Mouse (Mus musculus): ENCODE results near the gene Mical2. TPM values are rescaled to one million over a fixed set of nuclear protein-coding genes. Genes with fewer than 3 reads are reported as not detected.

The Mical2 gene
- total and polyA plus RNA-seq, 3 experiments, result not detected

GRCm38 (mm10) chr7:112336769-112337168 lies 111.1 kb downstream of the Mical2 start:
- Histone ChIP-seq H3K9ac (ENCODE audit: control insufficient read depth, low read depth, low read length, poor library complexity, severe bottlenecking) (no peak overlapping the region), H3K4me1 (ENCODE audit: control insufficient read depth in 1 of 2, insufficient read depth in 2 of 2, low read length in 2 of 2) (no peaks in the 10 kb centered on the region), H3K4me3 (ENCODE audit: control insufficient read depth in 1 of 2, insufficient read depth in 1 of 2, low read depth in 2 of 2, low read length in 2 of 2) (no peak overlapping the region), H3K9me3 (replicated peaks; ENCODE audit: insufficient read depth, low read length) (no peaks in the 10 kb centered on the region), H3K27ac (ENCODE audit: control insufficient read depth, low read depth, low read length) (no peak overlapping the region), H3K79me2 (ENCODE audit: control insufficient read depth, insufficient read depth, low read length, poor library complexity) (no peaks in the 10 kb centered on the region), H3K36me3 (ENCODE audit: control insufficient read depth in 1 of 2, insufficient read depth in 2 of 2, low read length in 2 of 2) (no peaks in the 10 kb centered on the region), H3K27me3 (ENCODE audit: control insufficient read depth in 1 of 2, insufficient read depth in 2 of 2, low read length in 2 of 2) (no peaks in the 10 kb centered on the region)
- DNase-seq (ENCODE audit: low read depth, low spot score), result no peak
- no peak for TF ChIP-seq ELF1 (IDR thresholded peaks at IDR 0.05; ENCODE audit: low read depth, low read length)
- TF ChIP-seq GABPA (IDR thresholded peaks at IDR 0.05; ENCODE audit: low read depth, low read length), result no peak
- TF ChIP-seq ZNF384 (IDR thresholded peaks at IDR 0.05; ENCODE audit: low read depth, low read length), result no peak

GRCm38 (mm10) chr7:112337736-112338135 lies 112.1 kb downstream of the Mical2 start:
- TF ChIP-seq JUND (IDR thresholded peaks at IDR 0.05; ENCODE audit: low read depth, low read length), result no peak
- Histone ChIP-seq H3K4me3 (ENCODE audit: control insufficient read depth in 1 of 2, insufficient read depth in 1 of 2, low read depth in 2 of 2, low read length in 2 of 2) (no peak overlapping the region), H3K27ac (ENCODE audit: control insufficient read depth, low read depth, low read length) (no peak overlapping the region), H3K9ac (ENCODE audit: control insufficient read depth, low read depth, low read length, poor library complexity, severe bottlenecking) (no peak overlapping the region), H3K79me2 (ENCODE audit: control insufficient read depth, insufficient read depth, low read length, poor library complexity) (no peaks in the 10 kb centered on the region), H3K36me3 (ENCODE audit: control insufficient read depth in 1 of 2, insufficient read depth in 2 of 2, low read length in 2 of 2) (no peaks in the 10 kb centered on the region), H3K9me3 (replicated peaks; ENCODE audit: insufficient read depth, low read length) (no peaks in the 10 kb centered on the region), H3K27me3 (ENCODE audit: control insufficient read depth in 1 of 2, insufficient read depth in 2 of 2, low read length in 2 of 2) (no peaks in the 10 kb centered on the region), H3K4me1 (ENCODE audit: control insufficient read depth in 1 of 2, insufficient read depth in 2 of 2, low read length in 2 of 2) (no peaks in the 10 kb centered on the region)
- DNase-seq (ENCODE audit: low read depth, low spot score), result no peak

GRCm38 (mm10) chr7:112341052-112341451 lies 115.4 kb downstream of the Mical2 start:
- no peak for TF ChIP-seq ZC3H11A (IDR thresholded peaks at IDR 0.05; ENCODE audit: low read depth, low read length)
- TF ChIP-seq ZKSCAN1 (IDR thresholded peaks at IDR 0.05; ENCODE audit: low read depth, low read length), result no peak
- no peak for TF ChIP-seq NELFE (IDR thresholded peaks at IDR 0.05; ENCODE audit: low read depth, low read length)
- no peak for TF ChIP-seq ZNF384 (IDR thresholded peaks at IDR 0.05; ENCODE audit: low read depth, low read length)
- TF ChIP-seq MAFK (IDR thresholded peaks at IDR 0.05; ENCODE audit: borderline replicate concordance, low read depth, low read length), result no peak
- TF ChIP-seq POLR2AphosphoS5 (IDR thresholded peaks at IDR 0.05; ENCODE audit: borderline replicate concordance, low read depth, low read length), result no peak
- TF ChIP-seq USF1 (IDR thresholded peaks at IDR 0.05; ENCODE audit: low read depth, low read length), result no peak
- no peak for TF ChIP-seq POLR2A (IDR thresholded peaks at IDR 0.05; ENCODE audit: control insufficient read depth in 1 of 2, insufficient read depth in 1 of 2, low read depth in 1 of 2, low read length in 2 of 2, poor library complexity in 1 of 2)
- no peak for TF ChIP-seq MYB (IDR thresholded peaks at IDR 0.05; ENCODE audit: low read depth, low read length)
- DNase-seq (ENCODE audit: low read depth, low spot score), result no peak
- Histone ChIP-seq H3K4me3 (ENCODE audit: control insufficient read depth in 1 of 2, insufficient read depth in 1 of 2, low read depth in 2 of 2, low read length in 2 of 2) (no peak overlapping the region), H3K9ac (ENCODE audit: control insufficient read depth, low read depth, low read length, poor library complexity, severe bottlenecking) (no peak overlapping the region), H3K27ac (ENCODE audit: control insufficient read depth, low read depth, low read length) (no peak overlapping the region), H3K36me3 (ENCODE audit: control insufficient read depth in 1 of 2, insufficient read depth in 2 of 2, low read length in 2 of 2) (no peaks in the 10 kb centered on the region), H3K27me3 (ENCODE audit: control insufficient read depth in 1 of 2, insufficient read depth in 2 of 2, low read length in 2 of 2) (no peaks in the 10 kb centered on the region), H3K79me2 (ENCODE audit: control insufficient read depth, insufficient read depth, low read length, poor library complexity) (no peaks in the 10 kb centered on the region), H3K9me3 (replicated peaks; ENCODE audit: insufficient read depth, low read length) (no peaks in the 10 kb centered on the region), H3K4me1 (ENCODE audit: control insufficient read depth in 1 of 2, insufficient read depth in 2 of 2, low read length in 2 of 2) (no peaks in the 10 kb centered on the region)
